Mouse (Mus musculus): Measurements from ENCODE around the gene Clca4a.

GRCm38 (mm10) chr3:144914014-144914413, 60.8 kb downstream of the Clca4a start:
- TF ChIP-seq CTCF (IDR thresholded peaks at IDR 0.05; ENCODE audit: low read depth) (no peak), EP300 (IDR thresholded peaks at IDR 0.05; ENCODE audit: low read depth) (no peak)
